Mouse (Mus musculus) spleen, postnatal 14 days (tissue): ENCODE measurements around the gene Tbx2.

ENCODE experiments used
- DNase-seq, 2 experiments: peaks; one replicate each; pipeline ENCODE4 v3.0.0; 2021 to 2022; ENCODE audit warnings: low spot score in 2 of 2

The Tbx2 gene

DNA sequence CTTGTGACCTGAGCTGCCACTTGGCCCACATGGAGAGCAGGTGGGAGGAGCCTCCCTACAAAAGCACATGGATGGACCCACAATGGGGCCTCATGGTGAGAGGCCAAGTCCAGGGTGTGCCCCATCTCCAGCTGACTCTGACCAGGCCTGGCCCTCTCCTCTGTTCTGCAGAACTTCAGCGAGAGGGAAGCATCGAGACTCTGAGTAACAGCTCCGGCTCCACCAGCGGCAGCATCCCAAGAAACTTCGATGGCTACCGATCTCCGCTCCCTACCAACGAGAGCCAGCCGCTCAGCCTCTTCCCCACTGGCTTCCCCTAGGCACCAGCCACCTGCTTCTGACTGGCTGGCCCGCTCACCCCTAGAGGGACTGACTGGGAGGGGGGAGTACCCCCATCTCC is 7.3 kb upstream of the Tbx2 start:
- DNase-seq = no peak

- DNase-seq = no peak
Observed at GRCm38 (mm10) chr11:85825823-85826222, 6.5 kb upstream of the Tbx2 start.

GRCm38 (mm10) chr11:85827342-85827741 is 5.0 kb upstream of the Tbx2 start:
- DNase-seq = no peak

DNA sequence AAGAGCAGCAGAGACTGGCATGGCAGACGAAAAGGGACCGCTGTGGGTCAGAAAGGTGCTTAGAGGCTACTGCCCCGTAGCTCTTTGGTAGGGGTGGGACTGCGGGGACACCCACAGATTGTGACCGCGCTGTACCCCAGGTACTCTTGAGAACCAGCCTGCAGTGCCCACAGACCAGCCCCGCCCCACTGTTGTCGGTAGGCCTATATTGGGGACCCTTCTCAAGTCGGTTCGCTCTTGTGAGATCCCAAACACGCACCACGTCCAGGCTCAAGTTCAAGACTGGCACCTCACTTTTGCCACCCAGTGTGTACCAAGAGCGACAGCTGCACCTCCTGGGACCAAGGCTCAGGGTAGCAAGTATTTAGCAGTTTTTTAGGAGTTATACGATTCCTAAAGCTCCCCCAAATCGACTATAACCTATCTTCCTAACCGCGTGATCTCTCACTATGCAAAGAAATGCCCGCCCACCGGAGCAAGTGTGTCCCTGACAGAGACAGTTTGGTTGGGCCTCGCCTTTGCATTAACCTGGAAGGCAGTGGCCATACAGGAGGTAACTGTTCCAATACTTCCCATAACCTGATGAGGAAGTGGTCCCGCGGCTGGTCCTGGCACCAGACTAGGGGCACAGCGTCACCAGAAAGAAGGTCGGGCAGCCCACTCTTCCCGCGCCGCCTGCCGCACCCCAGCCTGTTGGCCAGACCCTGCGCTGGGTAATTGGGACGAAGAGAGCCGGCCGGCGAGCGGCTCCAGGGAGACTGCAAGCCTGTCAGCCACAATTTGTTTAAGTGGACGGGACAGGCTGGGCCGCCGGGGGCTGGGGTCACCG is 3.4 kb upstream of the Tbx2 start:
- DNase-seq = no peak

GRCm38 (mm10) chr11:85829520-85830440 is 2.6 kb upstream of the Tbx2 start:
- no peak for DNase-seq

DNA sequence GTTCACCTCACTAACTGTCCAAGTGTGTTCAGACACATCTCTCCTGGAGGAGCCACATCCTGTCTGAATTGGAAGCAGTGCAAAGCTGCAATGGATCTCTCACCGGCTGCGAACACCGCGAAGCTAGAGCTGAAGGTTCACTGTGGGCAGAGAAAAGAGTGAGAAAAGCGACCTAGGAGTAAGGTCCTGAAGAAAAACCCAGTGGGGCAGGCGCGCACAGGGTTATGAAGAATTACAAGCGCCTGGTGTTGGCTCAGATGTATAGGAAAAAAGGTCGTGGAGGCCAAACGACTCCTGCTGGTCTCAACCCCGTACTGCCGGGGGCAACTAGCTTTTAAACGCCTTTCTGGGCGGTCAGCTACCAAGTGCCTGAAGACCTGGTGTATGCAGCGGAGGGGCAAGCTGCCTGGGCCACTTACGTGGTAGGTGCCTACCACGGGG is 1.4 kb upstream of the Tbx2 start:
- no peak for DNase-seq

GRCm38 (mm10) chr11:85831656-85832230 is 608 bp upstream of the Tbx2 start:
- DNase-seq = no peak

- no peak for DNase-seq
Observed at GRCm38 (mm10) chr11:85833081-85833521, 750 bp downstream of the Tbx2 start.

DNA sequence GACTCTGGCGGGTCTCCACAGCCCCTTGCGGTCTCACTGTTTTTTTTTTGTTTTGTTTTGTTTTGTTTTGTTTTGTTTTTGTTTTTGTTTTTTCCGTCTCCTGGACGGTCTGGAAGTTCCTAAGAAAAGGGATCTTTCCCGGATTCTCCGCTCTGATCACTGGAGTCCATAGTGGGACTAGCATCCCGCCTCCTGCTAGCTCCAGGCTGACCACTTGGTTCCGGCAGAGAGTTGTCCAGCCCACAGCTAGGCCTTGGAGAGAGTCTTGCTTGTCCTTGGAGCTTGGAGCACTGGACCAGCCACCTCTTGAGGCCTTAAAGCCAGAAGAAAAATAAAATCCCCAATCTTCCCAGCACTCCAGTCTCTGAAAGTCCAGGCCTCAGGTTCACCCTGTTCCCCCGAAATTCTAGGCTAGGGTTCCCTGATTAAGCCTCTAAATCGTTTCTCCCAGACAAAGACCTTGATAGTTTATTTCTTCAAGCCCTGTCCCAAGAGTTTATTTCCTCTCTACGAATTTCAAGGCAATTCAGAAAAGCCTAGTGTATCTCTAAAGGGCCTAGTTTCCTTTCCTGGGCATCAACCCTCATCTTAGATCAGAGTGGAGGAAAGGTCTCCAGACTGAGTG is 1.5 kb downstream of the Tbx2 start:
- DNase-seq = no peak

DNA sequence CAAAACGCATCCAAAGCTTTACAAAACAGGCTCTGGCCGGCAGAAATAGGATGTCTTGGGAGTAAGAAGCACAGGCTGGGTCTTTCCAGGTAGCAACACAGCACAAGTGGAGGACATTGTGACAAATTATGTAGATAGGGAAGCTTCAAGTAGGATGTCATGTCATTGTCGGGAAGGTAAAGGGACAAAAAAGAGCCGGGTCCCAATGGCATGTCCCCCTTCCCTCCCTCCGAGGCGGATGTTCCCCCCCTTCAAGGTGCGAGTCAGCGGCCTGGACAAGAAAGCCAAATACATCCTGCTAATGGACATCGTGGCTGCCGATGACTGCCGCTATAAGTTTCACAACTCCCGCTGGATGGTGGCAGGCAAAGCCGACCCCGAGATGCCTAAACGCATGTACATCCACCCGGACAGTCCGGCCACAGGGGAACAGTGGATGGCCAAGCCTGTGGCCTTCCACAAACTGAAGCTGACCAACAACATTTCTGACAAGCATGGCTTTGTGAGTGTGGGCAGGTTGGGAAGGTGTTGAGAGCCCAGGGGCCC is 2.1 kb downstream of the Tbx2 start:
- no peak for DNase-seq

DNA sequence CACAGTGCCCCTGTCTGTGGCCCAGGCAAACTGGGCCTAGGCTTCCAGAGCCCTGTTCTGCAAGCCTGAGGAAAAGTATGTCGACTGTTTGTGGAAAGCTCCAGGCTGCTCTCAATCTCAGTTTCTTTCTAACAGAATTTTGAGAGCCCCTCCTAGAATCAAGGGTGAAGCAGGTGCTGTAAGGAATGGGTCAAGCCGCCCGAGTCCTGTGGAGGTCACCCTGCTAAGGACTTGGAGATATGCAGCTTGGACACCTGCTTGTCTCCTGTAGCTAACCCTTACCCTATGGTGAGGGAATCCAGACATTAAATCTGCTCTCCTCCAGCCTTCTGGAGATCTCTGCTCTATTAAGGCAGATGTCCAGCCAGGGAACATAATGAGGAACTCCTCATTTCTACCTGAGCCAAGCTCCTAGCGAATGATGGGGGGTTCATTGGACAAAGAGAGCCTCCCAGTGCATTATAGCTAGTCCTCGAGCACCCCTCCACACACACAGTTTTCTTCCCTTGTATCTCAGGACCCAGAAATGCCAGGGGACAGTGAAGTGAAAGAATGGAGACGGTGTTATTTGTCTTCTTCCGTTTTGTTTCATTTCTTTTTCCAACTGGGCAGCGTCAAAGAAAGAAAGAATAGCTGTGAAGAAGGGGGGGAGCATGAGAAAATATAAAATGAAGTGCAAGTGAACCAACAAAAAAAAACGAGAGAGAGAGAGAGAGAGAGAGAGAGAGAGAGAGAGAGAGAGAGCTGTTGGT is 2.8 kb downstream of the Tbx2 start:
- DNase-seq = no peak

- DNase-seq = no peak
Observed at GRCm38 (mm10) chr11:85835753-85836522, 3.6 kb downstream of the Tbx2 start.

- DNase-seq = no peak
Observed at GRCm38 (mm10) chr11:85836523-85837290, 4.4 kb downstream of the Tbx2 start.

- DNase-seq = no peak
Observed at GRCm38 (mm10) chr11:85837291-85837647, 4.9 kb downstream of the Tbx2 start.

DNA sequence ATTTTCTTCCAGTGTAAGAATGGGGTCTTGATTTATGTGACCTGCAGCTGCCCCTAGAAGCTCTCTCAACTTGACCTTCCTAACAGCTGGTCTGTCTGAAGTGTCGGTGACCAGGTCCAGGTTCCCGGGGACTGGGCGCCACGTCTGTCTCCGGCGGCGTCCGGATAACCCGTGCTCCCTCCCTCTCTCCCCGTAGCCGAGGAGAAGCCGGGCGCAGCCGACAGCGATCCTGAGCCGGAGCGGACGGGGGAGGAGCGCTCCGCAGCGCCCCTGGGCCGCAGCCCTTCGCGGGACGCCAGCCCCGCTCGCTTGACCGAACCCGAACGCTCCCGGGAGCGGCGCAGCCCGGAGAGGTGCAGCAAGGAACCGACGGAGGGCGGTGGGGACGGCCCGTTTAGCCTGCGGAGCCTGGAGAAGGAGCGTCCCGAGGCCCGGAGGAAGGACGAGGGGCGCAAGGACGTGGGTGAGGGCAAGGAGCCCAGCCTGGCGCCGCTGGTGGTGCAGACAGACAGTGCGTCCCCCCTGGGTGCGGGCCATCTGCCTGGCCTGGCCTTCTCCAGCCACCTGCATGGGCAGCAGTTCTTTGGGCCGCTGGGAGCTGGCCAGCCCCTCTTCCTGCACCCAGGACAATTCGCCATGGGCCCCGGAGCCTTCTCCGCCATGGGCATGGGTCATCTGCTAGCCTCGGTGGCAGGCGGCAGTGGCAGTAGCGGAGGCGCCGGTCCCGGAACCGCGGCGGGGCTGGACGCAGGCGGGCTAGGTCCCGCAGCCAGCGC is 5.5 kb downstream of the Tbx2 start:
- DNase-seq = no peak

DNA sequence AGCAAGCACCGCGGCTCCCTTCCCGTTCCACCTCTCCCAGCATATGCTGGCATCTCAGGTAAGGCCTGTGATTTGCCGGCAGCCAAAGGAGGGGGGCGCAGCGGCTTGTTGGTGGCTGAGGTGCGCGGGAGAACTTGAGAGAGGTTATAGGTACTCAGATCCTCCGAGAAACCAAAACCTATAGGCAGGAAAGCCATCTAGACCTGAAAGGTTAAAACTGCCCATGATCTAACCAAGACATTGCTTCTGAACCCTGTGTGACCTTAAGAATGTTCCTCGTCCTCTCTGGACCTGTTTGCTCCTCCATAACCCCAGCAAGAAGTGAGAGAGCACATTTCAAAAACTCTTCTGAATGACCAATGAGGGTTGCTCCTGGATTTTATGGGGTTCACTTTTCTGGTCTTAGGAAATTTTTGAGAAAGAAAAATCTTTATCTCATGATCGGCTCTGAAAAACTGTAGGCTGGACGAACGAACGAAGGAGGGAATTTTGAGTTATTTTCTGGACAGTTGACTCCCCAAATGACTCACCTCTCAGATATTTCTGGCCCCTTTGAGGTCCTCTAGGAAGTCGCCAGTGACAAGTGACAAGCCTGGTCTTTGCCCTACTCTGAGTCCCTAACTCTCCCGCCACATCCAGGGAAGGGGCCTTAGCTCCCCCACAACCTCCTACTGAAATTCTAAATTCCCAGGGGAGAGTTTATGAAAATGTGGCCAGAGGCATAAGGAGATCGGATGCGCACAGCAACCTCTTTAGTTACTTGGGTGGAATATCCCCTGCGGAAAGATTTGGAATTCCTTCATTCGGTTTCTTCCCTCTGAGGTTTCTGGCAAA is 6.3 kb downstream of the Tbx2 start:
- no peak for DNase-seq

GRCm38 (mm10) chr11:85839258-85840030 is 7.1 kb downstream of the Tbx2 start:
- no peak for DNase-seq
